Mouse (Mus musculus): ENCODE measurements at regions not wholly inside any gene's neighbourhood (a gene's known extent, or its start where the extent isn't known, plus 50 kb on each side); places are given as distances from the start of the nearest gene placed in this dataset.

- no peak for DNase-seq (ENCODE audit: low spot score in 2 of 2)
Observed at GRCm38 (mm10) chr1:128679005-128679980, 87.2 kb upstream of the Cxcr4 start.

- DNase-seq (ENCODE audit: low spot score in 2 of 2): no peak
Observed at GRCm38 (mm10) chr1:128675538-128675937, 83.4 kb upstream of the Cxcr4 start.

GRCm38 (mm10) chr1:128672306-128672705 is 80.2 kb upstream of the Cxcr4 start:
- no peak for DNase-seq (ENCODE audit: low spot score in 2 of 2)

GRCm38 (mm10) chr1:128671495-128671894 is 79.4 kb upstream of the Cxcr4 start:
- no peak for DNase-seq (ENCODE audit: low spot score in 2 of 2)

- no peak for DNase-seq (ENCODE audit: low spot score in 2 of 2)
Observed at GRCm38 (mm10) chr1:128671016-128671415, 78.9 kb upstream of the Cxcr4 start.

GRCm38 (mm10) chr1:128669241-128669666 is 77.2 kb upstream of the Cxcr4 start:
- no peak for DNase-seq (ENCODE audit: low spot score in 2 of 2)

GRCm38 (mm10) chr1:128668718-128669117 is 76.6 kb upstream of the Cxcr4 start:
- DNase-seq (ENCODE audit: low spot score in 2 of 2): no peak

GRCm38 (mm10) chr1:128667121-128667762 is 75.1 kb upstream of the Cxcr4 start:
- DNase-seq (ENCODE audit: low spot score in 2 of 2): no peak

- DNase-seq (ENCODE audit: low spot score in 2 of 2): no peak
Observed at GRCm38 (mm10) chr1:128663207-128663606, 71.1 kb upstream of the Cxcr4 start.

GRCm38 (mm10) chr1:128659857-128660256 is 67.8 kb upstream of the Cxcr4 start:
- no peak for DNase-seq (ENCODE audit: low spot score in 2 of 2)

GRCm38 (mm10) chr1:128658802-128659201 is 66.7 kb upstream of the Cxcr4 start:
- no peak for DNase-seq (ENCODE audit: low spot score in 2 of 2)

- no peak for DNase-seq (ENCODE audit: low spot score in 2 of 2)
Observed at GRCm38 (mm10) chr1:128654099-128654862, 62.2 kb upstream of the Cxcr4 start.

- no peak for DNase-seq (ENCODE audit: low spot score in 2 of 2)
Observed at GRCm38 (mm10) chr1:128650596-128650995, 58.5 kb upstream of the Cxcr4 start.

- no peak for DNase-seq (ENCODE audit: low spot score in 2 of 2)
Observed at GRCm38 (mm10) chr1:128649490-128650178, 57.5 kb upstream of the Cxcr4 start.

GRCm38 (mm10) chr1:128643316-128643776 is 51.3 kb upstream of the Cxcr4 start:
- no peak for DNase-seq (ENCODE audit: low spot score in 2 of 2)

- no peak for DNase-seq (ENCODE audit: low spot score in 2 of 2)
Observed at GRCm38 (mm10) chr1:128642212-128642611, 50.1 kb upstream of the Cxcr4 start.
